ENCODE assay signal across 11 mouse cellular contexts in the genomic region with DNA sequence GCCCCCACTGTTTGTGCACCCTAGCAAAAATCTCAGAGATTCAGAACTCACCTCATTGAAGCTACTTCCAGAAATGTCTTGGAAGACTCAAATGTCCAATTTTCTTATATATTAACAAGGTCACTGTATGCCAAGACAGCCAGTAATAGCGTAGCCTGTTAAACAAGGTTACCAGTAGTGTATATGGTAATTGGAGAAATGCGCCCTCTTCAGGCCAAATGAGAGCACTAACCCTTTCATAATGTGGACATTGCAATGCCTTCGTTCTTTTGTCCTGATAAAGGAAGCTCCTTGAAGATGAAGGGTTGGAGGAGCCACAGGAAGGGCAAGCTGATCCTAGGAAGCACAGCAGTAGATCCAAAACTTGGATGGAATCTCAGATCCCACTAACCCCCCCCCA. TPM values are rescaled to one million over a fixed set of nuclear protein-coding genes. Genes with fewer than 3 reads are reported as not detected.
DNase-seq lines count a peak whose midpoint lies in the region; ATAC-seq and TF ChIP-seq lines count a peak whose summit lies in the region.
"Had no signal": no experiment of that assay in that cellular context is flagged by ENCODE, and none has a peak within 500 bp of the region (broad histone marks: within the 10 kb centered on the region; RNA-seq: fewer than 3 reads in every experiment).

No protein-coding gene starts in this region.

- WGBS in forebrain, embryonic 14.5 days: 33% methylated on average over 3 of the region's 3 CpGs
- WGBS in forebrain, embryonic 13.5 days: 37% methylated on average over 3 of the region's 3 CpGs
- WGBS in lung, embryonic 14.5 days: 30% methylated on average over 3 of the region's 3 CpGs
- 30% methylated on average over 3 of the region's 3 CpGs for WGBS in lung, adult 2 months

- H3K27me3 ChIP-seq in forebrain, embryonic 14.5 days (replicated peaks; ENCODE audit: control insufficient read depth, insufficient read depth, low read length): no peaks in the 10 kb centered on the region
- H3K27me3 ChIP-seq in forebrain, embryonic 13.5 days: no peaks in the 10 kb centered on the region
- no peaks in the 10 kb centered on the region for H3K27me3 ChIP-seq in lung, embryonic 14.5 days (ENCODE audit: insufficient read depth, low read length)
- H3K27me3 ChIP-seq in MEL (ENCODE audit: control insufficient read depth in 1 of 2, insufficient read depth in 2 of 2, low read length in 2 of 2): no peaks in the 10 kb centered on the region

- no peak; the same call in 1 of the 2 replicates for ATAC-seq in forebrain, embryonic 14.5 days
- ATAC-seq in forebrain, embryonic 13.5 days: no peak
- ATAC-seq in lung, embryonic 14.5 days (ENCODE audit: insufficient read depth): no peak
- peak; percentile 61 for ATAC-seq in megakaryocyte progenitor cell, adult 5-6 weeks (replicated peaks; ENCODE audit: poor library complexity)

- no peaks in the 10 kb centered on the region for H3K36me3 ChIP-seq in forebrain, embryonic 14.5 days (ENCODE audit: control insufficient read depth, insufficient read depth, low read length)
- H3K36me3 ChIP-seq in forebrain, embryonic 13.5 days (ENCODE audit: poor library complexity, severe bottlenecking): no peaks in the 10 kb centered on the region
- no peaks in the 10 kb centered on the region for H3K36me3 ChIP-seq in lung, embryonic 14.5 days (ENCODE audit: insufficient read depth)
- no peaks in the 10 kb centered on the region for H3K36me3 ChIP-seq in MEL (ENCODE audit: control insufficient read depth in 1 of 2, insufficient read depth in 2 of 2, low read length in 2 of 2)
- H3K36me3 ChIP-seq: liver, embryonic 13.5 days had no signal

- peak; percentile 39 for TF ChIP-seq CTCF in lung, embryonic 14.5 days (IDR thresholded peaks at IDR 0.05; ENCODE audit: low read depth)
- TF ChIP-seq CTCF in lung, adult 2 months (IDR thresholded peaks at IDR 0.05; ENCODE audit: insufficient read depth, low read length): no peak
- TF ChIP-seq CTCF in MEL (IDR thresholded peaks at IDR 0.05 in 2 of 3, conservative IDR thresholded peaks at IDR 0.05 in 1 of 3; ENCODE audit: control insufficient read depth in 1 of 3, insufficient read depth in 1 of 3, low read depth in 2 of 3, low read length in 3 of 3, poor library complexity in 1 of 3, severe bottlenecking in 1 of 3): peak in 1 of 3 experiments; percentile 32; a peak in 2 of 6 replicates

- DNase-seq in forebrain, embryonic 14.5 days (ENCODE audit: low spot score): peak; percentile 55
- peak; percentile 32 for DNase-seq in lung, embryonic 14.5 days
- no peak for DNase-seq in lung, adult 2 months
- DNase-seq in MEL (ENCODE audit: low read depth, low spot score): peak; percentile 8
- DNase-seq in testis, postnatal 14 days (ENCODE audit: low spot score): no peak
- DNase-seq in gastrocnemius, postnatal 10 days: no peak
- DNase-seq: heart, postnatal 4 days; liver, embryonic 13.5 days; thymus, postnatal 25 days had no signal

- no peak for TF ChIP-seq RAD21 in MEL (IDR thresholded peaks at IDR 0.05; ENCODE audit: low read depth, low read length)

- H3K9me3 ChIP-seq in forebrain, embryonic 14.5 days (replicated peaks; ENCODE audit: control insufficient read depth, low read length): no peaks in the 10 kb centered on the region
- H3K9me3 ChIP-seq in forebrain, embryonic 13.5 days (replicated peaks): no peaks in the 10 kb centered on the region
- no peaks in the 10 kb centered on the region for H3K9me3 ChIP-seq in lung, embryonic 14.5 days (ENCODE audit: low read depth, low read length)
- H3K9me3 ChIP-seq in MEL (replicated peaks; ENCODE audit: insufficient read depth, low read length): no peaks in the 10 kb centered on the region
- H3K9me3 ChIP-seq: liver, embryonic 13.5 days had no signal

- no peaks in the 10 kb centered on the region for H3K4me1 ChIP-seq in forebrain, embryonic 14.5 days (ENCODE audit: control insufficient read depth, insufficient read depth, low read length)
- H3K4me1 ChIP-seq in forebrain, embryonic 13.5 days: 0 out of 2 replicates have a peak, but pooled peaks cover 4% of the 10 kb centered on the region
- H3K4me1 ChIP-seq in lung, embryonic 14.5 days (ENCODE audit: insufficient read depth): no peaks in the 10 kb centered on the region
- no peaks in the 10 kb centered on the region for H3K4me1 ChIP-seq in lung, adult 2 months (ENCODE audit: control insufficient read depth, insufficient read depth, low read length)
- no peaks in the 10 kb centered on the region for H3K4me1 ChIP-seq in MEL (ENCODE audit: control insufficient read depth in 1 of 2, insufficient read depth in 2 of 2, low read length in 2 of 2)
- H3K4me1 ChIP-seq: liver, embryonic 13.5 days had no signal

- no peaks in the 10 kb centered on the region for H3K79me2 ChIP-seq in MEL (ENCODE audit: control insufficient read depth, insufficient read depth, low read length, poor library complexity)

- TF ChIP-seq EP300 in MEL (IDR thresholded peaks at IDR 0.05; ENCODE audit: low read depth in 1 of 2, low read length in 2 of 2): no peak

- H3K27ac ChIP-seq in forebrain, embryonic 14.5 days (ENCODE audit: low read depth, low read length): no peak overlapping the region
- no peak overlapping the region for H3K27ac ChIP-seq in forebrain, embryonic 13.5 days
- H3K27ac ChIP-seq in lung, embryonic 14.5 days (ENCODE audit: low read depth): no peak overlapping the region
- no peak overlapping the region for H3K27ac ChIP-seq in MEL (ENCODE audit: control insufficient read depth, low read depth, low read length)
- H3K27ac ChIP-seq: liver, embryonic 13.5 days had no signal

- no peak for TF ChIP-seq POLR2A in lung, adult 2 months (IDR thresholded peaks at IDR 0.05; ENCODE audit: borderline replicate concordance, extremely low read depth, low read depth, low read length)
- TF ChIP-seq POLR2A in MEL (IDR thresholded peaks at IDR 0.05; ENCODE audit: control insufficient read depth in 1 of 2, insufficient read depth in 1 of 2, low read depth in 1 of 2, low read length in 2 of 2, poor library complexity in 1 of 2): no peak

- H3K4me2 ChIP-seq in forebrain, embryonic 14.5 days (ENCODE audit: low read length): no peak overlapping the region
- H3K4me2 ChIP-seq in forebrain, embryonic 13.5 days: no peak overlapping the region
- no peak overlapping the region for H3K4me2 ChIP-seq in lung, embryonic 14.5 days
- H3K4me2 ChIP-seq: liver, embryonic 13.5 days had no signal

- H3K9ac ChIP-seq in forebrain, embryonic 14.5 days (ENCODE audit: low read length): no peak overlapping the region
- no peak overlapping the region for H3K9ac ChIP-seq in forebrain, embryonic 13.5 days
- H3K9ac ChIP-seq in lung, embryonic 14.5 days: no peak overlapping the region
- H3K9ac ChIP-seq in MEL (ENCODE audit: control insufficient read depth, low read depth, low read length, poor library complexity, severe bottlenecking): no peak overlapping the region
- H3K9ac ChIP-seq: liver, embryonic 13.5 days had no signal

- no peak overlapping the region for H3K4me3 ChIP-seq in forebrain, embryonic 14.5 days (ENCODE audit: low read depth, low read length)
- H3K4me3 ChIP-seq in forebrain, embryonic 13.5 days: no peak overlapping the region
- no peak overlapping the region for H3K4me3 ChIP-seq in lung, embryonic 14.5 days (ENCODE audit: low read depth, low read length)
- no peak overlapping the region for H3K4me3 ChIP-seq in lung, adult 2 months (replicated peaks; ENCODE audit: extremely low read depth, low read depth, low read length)
- H3K4me3 ChIP-seq in MEL (ENCODE audit: control insufficient read depth in 1 of 2, insufficient read depth in 1 of 2, low read depth in 2 of 2, low read length in 2 of 2): no peak overlapping the region
- H3K4me3 ChIP-seq: liver, embryonic 13.5 days had no signal

TF ChIP-seq in MEL, 35 proteins besides CTCF, POLR2A, EP300 and RAD21 (continues in another document):
- no peak for TF ChIP-seq NRF1 (IDR thresholded peaks at IDR 0.05; ENCODE audit: insufficient read depth, low read depth, low read length, poor library complexity, severe bottlenecking)
- no peak for TF ChIP-seq MXI1 (IDR thresholded peaks at IDR 0.05; ENCODE audit: low read depth, low read length)
- TF ChIP-seq GABPA (IDR thresholded peaks at IDR 0.05; ENCODE audit: low read depth, low read length): no peak
- TF ChIP-seq TCF12 (IDR thresholded peaks at IDR 0.05; ENCODE audit: low read depth, low read length): no peak
- TF ChIP-seq MYB (IDR thresholded peaks at IDR 0.05; ENCODE audit: low read depth, low read length): no peak
- TF ChIP-seq JUND (IDR thresholded peaks at IDR 0.05; ENCODE audit: low read depth, low read length): no peak
- TF ChIP-seq POLR2AphosphoS5 (IDR thresholded peaks at IDR 0.05; ENCODE audit: borderline replicate concordance, low read depth, low read length): no peak
- no peak for TF ChIP-seq E2F4 (IDR thresholded peaks at IDR 0.05; ENCODE audit: borderline replicate concordance, low read depth, low read length)
- no peak for TF ChIP-seq MAFK (IDR thresholded peaks at IDR 0.05; ENCODE audit: borderline replicate concordance, low read depth, low read length)
- TF ChIP-seq MAZ (IDR thresholded peaks at IDR 0.05; ENCODE audit: low read depth, low read length): no peak

RNA-seq across cellular contexts. Expression of gene Kcnk10, which starts 7.2 kb away (rescaled TPM):
- polyA plus RNA-seq in forebrain, embryonic 14.5 days (2014; fragmentation: Nextera tagmentation; extraction: Ambion mirVana): 39.5 and 58.9 TPM in 2 replicates
- 49.1 and 50.9 TPM in 2 replicates for polyA plus RNA-seq in forebrain, embryonic 13.5 days (2015; fragmentation: Nextera tagmentation; extraction: Ambion mirVana)
- polyA plus RNA-seq in lung, embryonic 14.5 days (2014; fragmentation: Nextera tagmentation; extraction: Ambion mirVana): 0.03 TPM in 1 of 2 replicates, not detected in the other
- 0.01 and 0.08 TPM in 2 replicates for polyA plus RNA-seq in lung, adult 2 months (2012; rRNA removed)
- not detected in 2 replicates for total RNA-seq in MEL (2012; rRNA removed)
- polyA plus RNA-seq in MEL (2012; ENCODE audit: insufficient read depth in 1 of 2, insufficient read length in 2 of 2, low read depth in 1 of 2, low replicate concordance in 2 of 2, missing spikeins in 1 of 2): not detected
- total RNA-seq in megakaryocyte progenitor cell, adult 5-6 weeks (2015): not detected in 2 replicates
- not detected in 2 replicates for total RNA-seq in megakaryocyte progenitor cell, adult 5-6 weeks (2017)
- under 1 TPM; 0.09 TPM for total RNA-seq in gastrocnemius, postnatal 10 days (2021)
- total RNA-seq: heart, postnatal 4 days had no signal
- polyA plus RNA-seq: liver, embryonic 13.5 days had no signal

RNA-seq across cellular contexts. Expression of gene Spata7, which starts 42.7 kb away (rescaled TPM):
- 24.5 and 28.3 TPM in 2 replicates for polyA plus RNA-seq in forebrain, embryonic 14.5 days (2014; fragmentation: Nextera tagmentation; extraction: Ambion mirVana)
- polyA plus RNA-seq in forebrain, embryonic 13.5 days (2015; fragmentation: Nextera tagmentation; extraction: Ambion mirVana): 24.9 and 28.7 TPM in 2 replicates
- 16.7 and 18.5 TPM in 2 replicates for polyA plus RNA-seq in lung, embryonic 14.5 days (2014; fragmentation: Nextera tagmentation; extraction: Ambion mirVana)
- 2.5 and 4.1 TPM in 2 replicates for polyA plus RNA-seq in lung, adult 2 months (2012; rRNA removed)
- total RNA-seq in MEL (2012; rRNA removed): 3.9 and 4.0 TPM in 2 replicates
- 1 to 10 TPM in 1 of 2 experiments, not detected in 1; 5.5 TPM for polyA plus RNA-seq in MEL (2012; ENCODE audit: insufficient read depth in 1 of 2, insufficient read length in 2 of 2, low read depth in 1 of 2, low replicate concordance in 2 of 2, missing spikeins in 1 of 2)
- 7.0 and 9.5 TPM in 2 replicates for total RNA-seq in megakaryocyte progenitor cell, adult 5-6 weeks (2015)
- 5.7 and 6.6 TPM in 2 replicates for total RNA-seq in megakaryocyte progenitor cell, adult 5-6 weeks (2017)
- total RNA-seq in gastrocnemius, postnatal 10 days (2021): 1 to 10 TPM; 3.9 to 5.3 TPM

Comparison
In these comparisons a context has a peak if more than half of its experiments do, and no peak if none do; other contexts are left out.
1. DNase-seq: peak in forebrain, embryonic 14.5 days (single experiment), lung, embryonic 14.5 days (single experiment) and MEL (single experiment); none in lung, adult 2 months (single experiment), testis, postnatal 14 days (single experiment) and gastrocnemius, postnatal 10 days (single experiment).
2. RNA of gene Kcnk10, which starts 7.2 kb away (polyA plus RNA-seq): 49.1 to 50.9 TPM in forebrain, embryonic 13.5 days and 39.5 to 58.9 TPM in forebrain, embryonic 14.5 days; 0.03 TPM in lung, embryonic 14.5 days, 0.01 to 0.08 TPM in lung, adult 2 months and not detected in MEL; every median in the first group is over 10 times any median in the second.